ENCODE assay signal across 17 mouse cellular contexts in the genomic region with DNA sequence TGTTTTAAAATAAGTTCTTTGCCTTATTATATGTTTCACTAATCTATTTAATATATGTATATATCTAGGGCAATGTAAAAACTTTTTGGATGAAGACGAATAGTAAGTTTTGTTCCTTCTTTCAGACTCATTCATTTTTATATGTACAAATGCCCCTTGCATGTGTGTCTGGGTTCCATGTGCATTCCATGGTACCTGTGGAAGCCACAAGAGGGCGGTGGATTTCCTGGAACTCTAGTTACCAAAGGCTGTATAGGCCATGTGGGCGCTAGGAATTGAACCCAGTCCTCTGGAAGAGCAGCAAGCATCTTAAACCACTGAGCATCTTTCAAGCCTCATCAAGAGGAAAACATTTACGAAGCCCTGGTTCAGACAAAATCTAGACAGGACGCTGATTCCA. TPM values are rescaled to one million over a fixed set of nuclear protein-coding genes. Genes with fewer than 3 reads are reported as not detected.
DNase-seq lines count a peak whose midpoint lies in the region; ATAC-seq and TF ChIP-seq lines count a peak whose summit lies in the region.
"Had no signal": no experiment of that assay in that cellular context is flagged by ENCODE, and none has a peak within 500 bp of the region (broad histone marks: within the 10 kb centered on the region; RNA-seq: fewer than 3 reads in every experiment).

No protein-coding gene starts in this region.

- peak; percentile 24; the same call in 1 of the 2 replicates for TF ChIP-seq CTCF in forebrain, postnatal 0 days (IDR thresholded peaks at IDR 0.05; ENCODE audit: low read depth)
- TF ChIP-seq CTCF in left cerebral cortex, adult 2 months (IDR thresholded peaks at IDR 0.05): peak; percentile 3; the same call in 1 of the 2 replicates

- H3K9ac ChIP-seq in forebrain, postnatal 0 days: no peak overlapping the region
- no peak overlapping the region for H3K9ac ChIP-seq in forebrain, embryonic 12.5 days
- H3K9ac ChIP-seq: limb, embryonic 13.5 days had no signal

- H3K4me1 ChIP-seq in forebrain, postnatal 0 days (ENCODE audit: insufficient read depth): no peaks in the 10 kb centered on the region
- no peaks in the 10 kb centered on the region for H3K4me1 ChIP-seq in forebrain, embryonic 12.5 days
- H3K4me1 ChIP-seq: hindbrain, embryonic 10.5 days; limb, embryonic 13.5 days had no signal

- no peak for ATAC-seq in forebrain, postnatal 0 days
- no peak for ATAC-seq in forebrain, embryonic 12.5 days (ENCODE audit: low FRiP score)

- no peak for DNase-seq in forebrain, postnatal 0 days
- DNase-seq in left cerebral cortex, adult 2 months (ENCODE audit: extremely low spot score in 1 of 2, low spot score in 2 of 2): no peak
- no peak for DNase-seq in left cerebral cortex, adult 9 months (ENCODE audit: low spot score in 2 of 2)
- DNase-seq in 416B (ENCODE audit: low read depth) (peak; percentile 16), ZHBTc4 (ENCODE audit: low read depth, low spot score) (peak; percentile 32)
- no peak for DNase-seq in right cerebral cortex, postnatal 36 days (ENCODE audit: low spot score in 2 of 2)
- DNase-seq in left cerebral cortex, adult 8-10 months (ENCODE audit: low spot score in 2 of 2): no peak
- DNase-seq: cerebellum, postnatal 10 days; embryo, embryonic 11 days; lung, adult 18-20 months; midbrain, embryonic 14.5 days; retina, postnatal 1 day had no signal

- H3K9me3 ChIP-seq in forebrain, postnatal 0 days (ENCODE audit: low read length): no peaks in the 10 kb centered on the region
- 0 out of 2 replicates have a peak, but pooled peaks cover 6% of the 10 kb centered on the region for H3K9me3 ChIP-seq in forebrain, embryonic 12.5 days

- H3K27me3 ChIP-seq in forebrain, postnatal 0 days (ENCODE audit: insufficient read depth, low read length): no peaks in the 10 kb centered on the region
- no peaks in the 10 kb centered on the region for H3K27me3 ChIP-seq in forebrain, embryonic 12.5 days
- H3K27me3 ChIP-seq: limb, embryonic 13.5 days had no signal

- intact Hi-C loops in left cerebral cortex, adult 2 months (cut with DNase I): loop anchor here (5.0 kb wide), 1 partner anchor 72 kb away; no protein-coding TSS in a partner anchor

- peaks cover 69% of the 10 kb centered on the region for H3K36me3 ChIP-seq in forebrain, postnatal 0 days (ENCODE audit: insufficient read depth)
- peaks cover 94% of the 10 kb centered on the region for H3K36me3 ChIP-seq in forebrain, embryonic 12.5 days (replicated peaks)

- H3K27ac ChIP-seq in forebrain, postnatal 0 days (ENCODE audit: low read depth, low read length): no peak overlapping the region
- no peak overlapping the region for H3K27ac ChIP-seq in forebrain, embryonic 12.5 days
- H3K27ac ChIP-seq in left cerebral cortex, adult 2 months: no peak overlapping the region
- H3K27ac ChIP-seq: hindbrain, embryonic 10.5 days; limb, embryonic 13.5 days had no signal

- no peak overlapping the region for H3K4me2 ChIP-seq in forebrain, postnatal 0 days (ENCODE audit: low read depth)
- H3K4me2 ChIP-seq in forebrain, embryonic 12.5 days: no peak overlapping the region
- H3K4me2 ChIP-seq: limb, embryonic 13.5 days had no signal

- 96% methylated on average over 5 of the region's 5 CpGs for WGBS in forebrain, postnatal 0 days
- WGBS in forebrain, embryonic 12.5 days: 94% methylated on average over 5 of the region's 5 CpGs

- H3K4me3 ChIP-seq in forebrain, postnatal 0 days (ENCODE audit: low read depth, low read length): no peak overlapping the region
- H3K4me3 ChIP-seq in forebrain, embryonic 12.5 days (replicated peaks): no peak overlapping the region
- no peak overlapping the region for H3K4me3 ChIP-seq in left cerebral cortex, adult 2 months
- H3K4me3 ChIP-seq: hindbrain, embryonic 10.5 days; limb, embryonic 13.5 days had no signal

RNA-seq across cellular contexts. Expression of a gene that starts 39.9 kb away (rescaled TPM):
- 7.6 and 28.3 TPM in 2 replicates for total RNA-seq in forebrain, postnatal 0 days (2014; rRNA removed)
- 2.5 and 4.9 TPM in 2 replicates for polyA plus RNA-seq in forebrain, postnatal 0 days (2015; fragmentation: Nextera tagmentation; extraction: Ambion mirVana)
- polyA plus RNA-seq in forebrain, embryonic 12.5 days (2016; fragmentation: Nextera tagmentation; extraction: Ambion mirVana): 112 and 122 TPM in 2 replicates
- total RNA-seq in left cerebral cortex, adult 2 months (2021): under 1 TPM; 0.61 to 0.63 TPM
- total RNA-seq in left cerebral cortex, adult 8-10 months (2022): 1 to 10 TPM; 1.3 to 2.2 (median 1.6) TPM
- total RNA-seq: granulocyte monocyte progenitor cell, adult 5-6 weeks; neutrophil, adult 5-6 weeks had no signal

RNA-seq across cellular contexts. Expression of a gene that starts 48.0 kb away (rescaled TPM):
- 90.1 and 91.9 TPM in 2 replicates for total RNA-seq in forebrain, postnatal 0 days (2014; rRNA removed)
- polyA plus RNA-seq in forebrain, postnatal 0 days (2015; fragmentation: Nextera tagmentation; extraction: Ambion mirVana): 76.4 and 86.3 TPM in 2 replicates
- polyA plus RNA-seq in forebrain, embryonic 12.5 days (2016; fragmentation: Nextera tagmentation; extraction: Ambion mirVana): 52.5 and 56.6 TPM in 2 replicates
- total RNA-seq in left cerebral cortex, adult 2 months (2021): 100 to 1,000 TPM; 379 to 387 TPM
- total RNA-seq in left cerebral cortex, adult 8-10 months (2022): 100 to 1,000 TPM; 407 to 459 (median 428) TPM

RNA-seq across cellular contexts. Expression of a gene that starts 49.2 kb away (rescaled TPM):
- total RNA-seq in forebrain, postnatal 0 days (2014; rRNA removed): 13.6 and 19.8 TPM in 2 replicates
- 8.5 and 12.2 TPM in 2 replicates for polyA plus RNA-seq in forebrain, postnatal 0 days (2015; fragmentation: Nextera tagmentation; extraction: Ambion mirVana)
- 39.6 and 44.3 TPM in 2 replicates for polyA plus RNA-seq in forebrain, embryonic 12.5 days (2016; fragmentation: Nextera tagmentation; extraction: Ambion mirVana)
- 10 to 100 TPM; 13.6 to 15.6 TPM for total RNA-seq in left cerebral cortex, adult 2 months (2021)
- 10 to 100 TPM; 13.2 to 15.3 (median 13.9) TPM for total RNA-seq in left cerebral cortex, adult 8-10 months (2022)

Comparison
In these comparisons a context has a peak if more than half of its experiments do, and no peak if none do; other contexts are left out.
1. DNase-seq: peak in 416B (single experiment) and ZHBTc4 (single experiment); none in forebrain, postnatal 0 days (single experiment), left cerebral cortex, adult 2 months (0 of 2), left cerebral cortex, adult 9 months (0 of 2), right cerebral cortex, postnatal 36 days (0 of 2) and left cerebral cortex, adult 8-10 months (0 of 2).